Mouse (Mus musculus): ENCODE measurements around the gene Tmc2.

Gene Tmc2

GRCm38 (mm10) chr2:130295331-130296133 is 100.5 kb downstream of the Tmc2 start:
- DNase-seq (ENCODE audit: low spot score in 2 of 2), result peak in 1 of 2 experiments; percentile 38

- DNase-seq (ENCODE audit: low spot score in 2 of 2), result no peak
These were observed 101.2 kb downstream of the Tmc2 start for GRCm38 (mm10) chr2:130296134-130296745.

GRCm38 (mm10) chr2:130297580-130297979 is 102.6 kb downstream of the Tmc2 start:
- DNase-seq (ENCODE audit: low spot score in 2 of 2), result no peak

GRCm38 (mm10) chr2:130303014-130303413 is 108.0 kb downstream of the Tmc2 start:
- no peak for DNase-seq (ENCODE audit: low spot score in 2 of 2)

All from urinary bladder, postnatal 4 days (tissue).